Comparison of ENCODE assay signal across 22 mouse cellular contexts in the genomic region with DNA sequence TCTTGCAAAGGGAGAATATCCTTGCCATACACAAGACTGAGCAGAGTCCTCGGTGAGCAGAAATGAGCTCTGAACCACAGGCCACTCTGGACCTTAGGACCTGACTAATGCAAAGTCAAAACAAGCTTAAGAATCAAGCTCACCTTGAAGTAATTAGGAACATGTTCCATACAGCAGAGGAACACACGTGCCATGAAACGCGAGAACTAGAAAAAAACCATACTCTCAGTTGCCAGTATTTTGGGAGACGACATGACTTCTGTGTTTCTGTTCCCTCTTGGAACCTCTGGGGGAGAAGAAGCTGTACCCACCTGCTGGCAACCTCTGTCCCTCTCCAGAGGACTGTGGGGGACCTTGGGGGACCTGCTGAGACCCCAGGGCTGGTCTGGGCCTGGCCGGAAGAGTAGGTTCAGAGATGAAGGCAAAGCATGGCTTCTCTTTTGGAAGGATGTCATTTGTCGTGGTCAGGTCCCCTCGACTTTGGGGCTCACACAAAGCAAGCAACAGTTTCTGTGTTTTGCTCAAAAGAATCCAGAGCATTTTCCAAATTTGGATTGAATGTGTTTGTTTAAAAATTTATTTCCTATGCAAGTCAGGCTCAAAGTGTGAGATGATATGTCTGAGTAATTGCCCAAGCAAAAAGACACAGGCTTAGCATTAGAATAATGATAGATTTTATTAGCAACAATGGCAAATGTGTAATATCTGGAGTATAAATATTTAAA. TPM values are rescaled to one million over a fixed set of nuclear protein-coding genes. Genes with fewer than 3 reads are reported as not detected.
DNase-seq lines count a peak whose midpoint lies in the region; ATAC-seq and TF ChIP-seq lines count a peak whose summit lies in the region.
"Had no signal": no experiment of that assay in that cellular context is flagged by ENCODE, and none has a peak within 500 bp of the region (broad histone marks: within the 10 kb centered on the region; RNA-seq: fewer than 3 reads in every experiment).

No protein-coding gene starts in this region.

- H3K27me3 ChIP-seq in lung, embryonic 15.5 days: peaks cover 4% of the 10 kb centered on the region; the same call in 1 of the 2 replicates
- no peaks in the 10 kb centered on the region for H3K27me3 ChIP-seq in neural tube, embryonic 15.5 days (replicated peaks)
- H3K27me3 ChIP-seq in stomach, postnatal 0 days (ENCODE audit: control insufficient read depth, insufficient read depth, low read length): no peaks in the 10 kb centered on the region
- H3K27me3 ChIP-seq: heart, embryonic 15.5 days; hindbrain, embryonic 13.5 days had no signal

- no peak for TF ChIP-seq CTCF in stomach, postnatal 0 days (IDR thresholded peaks at IDR 0.05; ENCODE audit: low read depth)

- H3K4me3 ChIP-seq in lung, embryonic 15.5 days: no peak overlapping the region
- no peak overlapping the region for H3K4me3 ChIP-seq in neural tube, embryonic 15.5 days (replicated peaks)
- H3K4me3 ChIP-seq in stomach, postnatal 0 days (ENCODE audit: low read depth, low read length): no peak overlapping the region
- H3K4me3 ChIP-seq: erythroblast, embryonic 14.5 days; forebrain, embryonic 10.5 days; gastrocnemius, adult 2 months; heart, embryonic 15.5 days; hindbrain, embryonic 13.5 days had no signal

- H3K9ac ChIP-seq in lung, embryonic 15.5 days: no peak overlapping the region
- H3K9ac ChIP-seq in neural tube, embryonic 15.5 days (replicated peaks): no peak overlapping the region
- H3K9ac ChIP-seq in stomach, postnatal 0 days (ENCODE audit: low read length): no peak overlapping the region
- H3K9ac ChIP-seq: heart, embryonic 15.5 days; hindbrain, embryonic 13.5 days had no signal

- no peaks in the 10 kb centered on the region for H3K9me3 ChIP-seq in lung, embryonic 15.5 days
- H3K9me3 ChIP-seq in neural tube, embryonic 15.5 days (replicated peaks): no peaks in the 10 kb centered on the region
- no peaks in the 10 kb centered on the region for H3K9me3 ChIP-seq in stomach, postnatal 0 days (ENCODE audit: control insufficient read depth, low read length)
- H3K9me3 ChIP-seq: forebrain, embryonic 10.5 days; heart, embryonic 15.5 days; hindbrain, embryonic 13.5 days had no signal

- no peak for DNase-seq in lung, postnatal 36 days
- DNase-seq in neural tube, embryonic 10.5 days (ENCODE audit: extremely low spot score, low spot score): peak; percentile 8
- DNase-seq in lung, postnatal 4 days: peak; percentile 13 to 31
- no peak for DNase-seq in stomach, postnatal 0 days (ENCODE audit: low spot score)
- no peak for DNase-seq in left cerebral cortex, postnatal 14 days (ENCODE audit: low spot score in 2 of 2)
- no peak for DNase-seq in right cerebral cortex, adult 2 months (ENCODE audit: low spot score in 2 of 2)
- DNase-seq: adrenal gland, postnatal 14 days; cerebellum, adult 11-12 months; cerebellum, adult 9-10 months; cerebellum, postnatal 25 days; gastrocnemius, adult 2 months; gastrocnemius, postnatal 25 days; heart, adult 18-20 months; heart, postnatal 14 days had no signal

- H3K4me1 ChIP-seq in lung, embryonic 15.5 days: peaks cover 23% of the 10 kb centered on the region
- peaks cover 4% of the 10 kb centered on the region; the same call in 1 of the 2 replicates for H3K4me1 ChIP-seq in neural tube, embryonic 15.5 days
- 0 out of 2 replicates have a peak, but pooled peaks cover 3% of the 10 kb centered on the region for H3K4me1 ChIP-seq in stomach, postnatal 0 days (replicated peaks; ENCODE audit: control insufficient read depth, insufficient read depth)
- H3K4me1 ChIP-seq: heart, embryonic 15.5 days had no signal

- 39% methylated on average over 8 of the region's 8 CpGs for WGBS in lung, embryonic 15.5 days
- 88% methylated on average over 8 of the region's 8 CpGs for WGBS in neural tube, embryonic 15.5 days
- WGBS in stomach, postnatal 0 days: 61% methylated on average over 8 of the region's 8 CpGs

- no peak overlapping the region for H3K4me2 ChIP-seq in lung, embryonic 15.5 days
- H3K4me2 ChIP-seq in neural tube, embryonic 15.5 days: no peak overlapping the region
- no peak overlapping the region for H3K4me2 ChIP-seq in stomach, postnatal 0 days (replicated peaks; ENCODE audit: low read depth)
- H3K4me2 ChIP-seq: heart, embryonic 11.5 days; heart, embryonic 15.5 days; hindbrain, embryonic 13.5 days had no signal

- H3K36me3 ChIP-seq in lung, embryonic 15.5 days: no peaks in the 10 kb centered on the region
- H3K36me3 ChIP-seq in neural tube, embryonic 15.5 days: no peaks in the 10 kb centered on the region
- H3K36me3 ChIP-seq in stomach, postnatal 0 days (ENCODE audit: control insufficient read depth, insufficient read depth, low read length): no peaks in the 10 kb centered on the region
- H3K36me3 ChIP-seq: forebrain, embryonic 10.5 days; heart, embryonic 15.5 days; hindbrain, embryonic 13.5 days had no signal

- TF ChIP-seq EP300 in stomach, postnatal 0 days (optimal IDR thresholded peaks at IDR 0.05): peak; percentile 38

- peak; percentile 68 for ATAC-seq in lung, embryonic 15.5 days (ENCODE audit: borderline replicate concordance, extremely low read depth, low FRiP score, low TSS enrichment)
- ATAC-seq in neural tube, embryonic 15.5 days (ENCODE audit: low FRiP score): no peak
- no peak for ATAC-seq in stomach, postnatal 0 days (ENCODE audit: low FRiP score, low TSS enrichment)
- ATAC-seq: forebrain, embryonic 14.5 days had no signal

- peak overlapping the region; percentile 81 for H3K27ac ChIP-seq in lung, embryonic 15.5 days
- H3K27ac ChIP-seq in neural tube, embryonic 15.5 days (replicated peaks): no peak overlapping the region
- H3K27ac ChIP-seq in stomach, postnatal 0 days (replicated peaks): peak overlapping the region; percentile 75
- H3K27ac ChIP-seq: forebrain, embryonic 10.5 days; gastrocnemius, adult 2 months; heart, embryonic 15.5 days; hindbrain, embryonic 13.5 days had no signal

- intact Hi-C loops in left cerebral cortex, postnatal 14 days (cut with DNase I): no loop called here

RNA-seq across cellular contexts. Expression of a gene that starts 12.6 kb away (rescaled TPM):
- 10.4 and 11.4 TPM in 2 replicates for polyA plus RNA-seq in lung, embryonic 15.5 days (2015; fragmentation: Nextera tagmentation; extraction: Ambion mirVana)
- 3.6 and 5.4 TPM in 2 replicates for polyA plus RNA-seq in neural tube, embryonic 15.5 days (2015; fragmentation: Nextera tagmentation; extraction: Ambion mirVana)
- polyA plus RNA-seq in stomach, postnatal 0 days (2015; fragmentation: Nextera tagmentation; extraction: Ambion mirVana): 17.7 and 23.5 TPM in 2 replicates
- 1 to 10 TPM; 5.4 to 5.9 TPM for total RNA-seq in left cerebral cortex, postnatal 14 days (2021)

Comparison
In these comparisons a context has a peak if more than half of its experiments do, and no peak if none do; other contexts are left out.
1. DNase-seq: peak in neural tube, embryonic 10.5 days (single experiment) and lung, postnatal 4 days (2 of 2); none in lung, postnatal 36 days (single experiment), stomach, postnatal 0 days (single experiment), left cerebral cortex, postnatal 14 days (0 of 2) and right cerebral cortex, adult 2 months (0 of 2).